Mouse (Mus musculus): ENCODE results near the gene Psmg4. TPM values are rescaled to one million over a fixed set of nuclear protein-coding genes. Genes with fewer than 3 reads are reported as not detected.

Psmg4 gene
- 136 TPM in 2 replicates for polyA plus RNA-seq (2012; rRNA removed)

DNA sequence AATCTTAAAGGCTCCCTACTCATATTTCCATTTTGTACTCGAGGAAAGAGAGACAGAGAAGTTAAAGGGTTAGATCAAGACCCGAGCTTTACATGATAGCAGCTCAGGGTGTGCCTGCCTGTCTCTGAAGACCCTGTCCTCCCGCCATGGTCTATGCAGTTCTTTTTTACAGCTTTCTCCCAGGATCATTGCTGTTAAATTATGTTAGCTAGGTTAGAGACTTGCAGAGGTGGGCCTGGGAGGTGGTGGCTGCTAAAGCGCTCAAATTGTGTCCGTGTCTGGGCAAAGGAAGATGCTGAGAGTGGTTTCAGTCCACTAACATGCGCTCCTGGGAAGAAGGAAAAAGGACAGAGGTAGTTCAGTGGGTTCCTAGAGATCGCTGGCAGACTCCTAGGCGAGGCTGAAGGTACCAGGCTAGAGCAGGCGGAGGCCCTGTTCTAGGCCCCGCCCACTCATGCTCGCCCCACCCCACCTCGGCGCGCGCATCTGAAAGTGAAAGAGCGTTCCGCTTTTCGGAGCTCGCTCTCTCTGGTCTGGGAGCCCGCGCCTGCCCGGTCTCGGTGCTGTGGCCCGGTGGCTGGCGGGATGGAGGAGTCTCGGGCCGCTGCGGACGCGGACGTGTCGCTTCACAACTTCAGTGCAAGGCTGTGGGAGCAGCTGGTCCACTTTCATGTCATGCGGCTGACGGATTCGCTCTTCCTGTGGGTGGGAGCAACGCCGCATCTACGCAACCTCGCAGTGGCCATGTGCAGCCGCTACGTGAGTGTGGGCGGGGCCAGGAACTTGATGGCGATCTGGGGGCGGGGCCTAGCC is at the start of gene Psmg4:
Gene Psmg4 (plus strand): TSS at position 474 of the 813 bp plus-strand sequence.

DNA sequence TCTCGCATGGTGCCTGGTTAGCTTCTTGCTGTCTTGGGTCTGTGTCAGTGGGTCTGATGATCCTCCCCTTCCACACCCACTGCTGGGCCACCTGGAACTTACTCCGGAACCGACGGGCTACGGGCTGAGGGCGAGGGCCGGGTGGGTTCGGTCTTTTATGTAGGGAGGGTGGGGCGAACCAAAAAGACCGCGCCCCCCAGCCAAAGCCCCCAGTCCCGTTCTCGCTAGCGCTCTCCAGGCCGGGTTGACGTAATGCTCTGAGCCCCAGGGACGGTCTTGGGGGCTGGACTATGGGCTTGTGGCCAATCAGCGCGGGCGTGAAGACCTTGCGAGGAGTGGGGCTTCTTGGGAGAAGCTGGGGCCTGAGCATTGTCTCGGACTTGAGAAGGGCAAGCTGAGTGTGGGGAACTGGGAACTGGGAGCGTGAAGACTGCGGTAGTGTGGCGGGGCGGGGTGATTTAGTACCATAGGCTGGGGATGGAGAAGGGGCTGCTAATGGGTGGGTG is 32.5 kb upstream of the Psmg4 start, which contains the start of gene Tubb2b:
Gene Tubb2b (minus strand): TSS at position 241 of the 506 bp plus-strand sequence.

Other genes with a start within 250 kb of the Psmg4 start
- gene Nqo2, start 198.3 kb upstream of the Psmg4 start, polyA plus RNA-seq (2012; rRNA removed), result 4.2 and 5.7 TPM in 2 replicates
- gene Ripk1, start 160.6 kb upstream of the Psmg4 start, polyA plus RNA-seq (2012; rRNA removed), result 3.3 and 3.8 TPM in 2 replicates
- 38.0 and 39.3 TPM in 2 replicates for gene Serpinb6a, start 160.2 kb upstream of the Psmg4 start, polyA plus RNA-seq (2012; rRNA removed)
- gene Bphl, start 125.4 kb upstream of the Psmg4 start, polyA plus RNA-seq (2012; rRNA removed), result 30.4 and 35.4 TPM in 2 replicates
- 5,552 and 5,589 TPM in 2 replicates for gene Tubb2a, start 85.0 kb upstream of the Psmg4 start, polyA plus RNA-seq (2012; rRNA removed)
- gene Tubb2b, start 32.5 kb upstream of the Psmg4 start, polyA plus RNA-seq (2012; rRNA removed), result 9,323 and 9,673 TPM in 2 replicates
- 59.1 and 62.3 TPM in 2 replicates for gene Slc22a23, start 182.2 kb downstream of the Psmg4 start, polyA plus RNA-seq (2012; rRNA removed)

Measured in central nervous system, embryonic 18 days (tissue).